Mouse (Mus musculus) CH12.LX (cell line): ENCODE measurements around the gene Mmp24. TPM values are rescaled to one million over a fixed set of nuclear protein-coding genes. Genes with fewer than 3 reads are reported as not detected.

Experiments
- DNase-seq: peaks from one replicate; pipeline ENCODE4 v3.0.0-alpha.2; 2013; ENCODE audit errors: extremely low read depth
- H3K27ac ChIP-seq: 2 replicates; pipeline ENCODE4 v1.5.1; 2012; ENCODE audit warnings: low read depth, mild to moderate bottlenecking, control low read depth, moderate library complexity; ENCODE audit not compliant: insufficient read depth
- H3K27me3 ChIP-seq: replicated peaks from 2 replicates; pipeline ENCODE3; 2012; ENCODE audit warnings: inconsistent platforms
- H3K36me3 ChIP-seq, 2 experiments: replicated peaks in 1 of 2; 2 replicates each; pipeline versions ENCODE3 to v1.6.1; 2012; ENCODE audit warnings: inconsistent platforms in 1 of 2, low read length in 1 of 2, mild to moderate bottlenecking in 1 of 2, mixed read lengths in 1 of 2, moderate library complexity in 1 of 2; ENCODE audit not compliant: control insufficient read depth in 1 of 2, insufficient read depth in 1 of 2
- H3K4me1 ChIP-seq, 2 experiments: 2 replicates each; pipeline ENCODE4 v1.6.1; 2012; ENCODE audit warnings: inconsistent platforms in 1 of 2, moderate library complexity in 1 of 2; ENCODE audit not compliant: insufficient read depth in 2 of 2, control insufficient read depth in 1 of 2
- H3K4me2 ChIP-seq: 2 replicates; pipeline ENCODE4 v1.6.1; 2012; ENCODE audit warnings: low read depth, mild to moderate bottlenecking, control low read depth; ENCODE audit not compliant: poor library complexity, insufficient read depth, severe bottlenecking
- H3K4me3 ChIP-seq, 3 experiments: fragments of 150-350 bp in 1 of 3; sonication (generic) in 1 of 3; replicated peaks in 1 of 3; 2 replicates each; pipeline versions ENCODE3 to v1.5.1; 2011 to 2012; ENCODE audit warnings: low read depth in 2 of 3, low read length in 2 of 3, mild to moderate bottlenecking in 2 of 3, moderate library complexity in 2 of 3, control low read depth in 1 of 3, improper control_type of control experiment in 1 of 3, inconsistent platforms in 1 of 3, mixed read lengths in 1 of 3; ENCODE audit not compliant: poor library complexity in 1 of 3
- H3K79me2 ChIP-seq: replicated peaks from 2 replicates; pipeline ENCODE4 v1.6.1; 2012; ENCODE audit warnings: mild to moderate bottlenecking, moderate library complexity; ENCODE audit not compliant: control insufficient read depth, poor library complexity, insufficient read depth, severe bottlenecking; ENCODE audit errors: extremely low read depth
- H3K9ac ChIP-seq: 2 replicates; pipeline ENCODE4 v1.6.1; 2012; ENCODE audit warnings: low read depth, mild to moderate bottlenecking, control low read depth, moderate library complexity; ENCODE audit not compliant: insufficient read depth
- H3K9me3 ChIP-seq: replicated peaks from 2 replicates; pipeline ENCODE3; 2012; ENCODE audit warnings: low read length, inconsistent platforms, mixed read lengths
- CHD2 ChIP-seq: IDR thresholded peaks from 2 replicates; pipeline ENCODE4 v1.6.1; 2011; ENCODE audit warnings: low read length, improper control_type of control experiment
- CTCF ChIP-seq, 2 experiments: IDR thresholded peaks in 1 of 2; conservative IDR thresholded peaks in 1 of 2; 2 replicates each; pipeline ENCODE4 v1.5.1; 2011 to 2012; ENCODE audit warnings: low read depth in 2 of 2, low read length in 2 of 2, improper control_type of control experiment in 1 of 2, inconsistent platforms in 1 of 2, mild to moderate bottlenecking in 1 of 2, moderate library complexity in 1 of 2
- ELF1 ChIP-seq: IDR thresholded peaks from 2 replicates; pipeline ENCODE4 v1.6.1; 2014; ENCODE audit warnings: low read depth, mild to moderate bottlenecking, inconsistent platforms, low read length, improper control_type of control experiment
- ETS1 ChIP-seq: conservative IDR thresholded peaks from 2 replicates; pipeline ENCODE4 v1.6.1; 2012; ENCODE audit warnings: low read depth, mild to moderate bottlenecking, inconsistent platforms, low read length, improper control_type of control experiment, moderate library complexity
- IRF4 ChIP-seq: IDR thresholded peaks from 2 replicates; pipeline ENCODE4 v1.6.1; 2014; ENCODE audit warnings: low read depth, mild to moderate bottlenecking, inconsistent platforms, low read length, improper control_type of control experiment
- JUN ChIP-seq: IDR thresholded peaks from 2 replicates; pipeline ENCODE4 v1.6.1; 2011; ENCODE audit warnings: low read depth, mild to moderate bottlenecking, low read length, improper control_type of control experiment, moderate library complexity; ENCODE audit not compliant: insufficient read depth
- JUND ChIP-seq: conservative IDR thresholded peaks from 2 replicates; pipeline ENCODE4 v1.6.1; 2011; ENCODE audit warnings: low read depth, low read length, improper control_type of control experiment
- KAT2A ChIP-seq: IDR thresholded peaks from 2 replicates; pipeline ENCODE4 v1.6.1; 2012; ENCODE audit warnings: low read length, improper control_type of control experiment, inconsistent platforms; ENCODE audit not compliant: insufficient replicate concordance
- MAFK ChIP-seq: IDR thresholded peaks from 2 replicates; pipeline ENCODE4 v1.6.1; 2011; ENCODE audit warnings: low read length, improper control_type of control experiment; ENCODE audit not compliant: insufficient replicate concordance
- MAX ChIP-seq: IDR thresholded peaks from 2 replicates; pipeline ENCODE4 v1.6.1; 2011; ENCODE audit warnings: low read length, improper control_type of control experiment
- MAZ ChIP-seq: IDR thresholded peaks from 2 replicates; pipeline ENCODE4 v1.6.1; 2012; ENCODE audit warnings: low read depth, mild to moderate bottlenecking, inconsistent platforms, low read length, improper control_type of control experiment, moderate library complexity
- MYC ChIP-seq: IDR thresholded peaks from 2 replicates; pipeline ENCODE4 v1.6.1; 2011; ENCODE audit warnings: low read depth, mild to moderate bottlenecking, improper control_type of control experiment, low read length
- NRF1 ChIP-seq: IDR thresholded peaks from 2 replicates; pipeline ENCODE4 v1.6.1; 2014; ENCODE audit warnings: low read depth, mild to moderate bottlenecking, inconsistent platforms, low read length, improper control_type of control experiment, moderate library complexity
- PAX5 ChIP-seq: IDR thresholded peaks from 2 replicates; pipeline ENCODE4 v1.6.1; 2012; ENCODE audit warnings: low read length, inconsistent platforms, mixed read lengths
- POLR2AphosphoS2 ChIP-seq: IDR thresholded peaks from 2 replicates; pipeline ENCODE4 v1.6.1; 2011; ENCODE audit warnings: low read depth, low read length, improper control_type of control experiment
- SIN3A ChIP-seq: IDR thresholded peaks from 2 replicates; pipeline ENCODE4 v1.6.1; 2012; ENCODE audit warnings: low read length, improper control_type of control experiment, inconsistent platforms
- TBP ChIP-seq: conservative IDR thresholded peaks from 2 replicates; pipeline ENCODE4 v1.6.1; 2011; ENCODE audit warnings: low read depth, low read length, improper control_type of control experiment
- TCF12 ChIP-seq: IDR thresholded peaks from 2 replicates; pipeline ENCODE4 v1.6.1; 2014; ENCODE audit warnings: low read depth, mild to moderate bottlenecking, inconsistent platforms, low read length, improper control_type of control experiment
- USF2 ChIP-seq: conservative IDR thresholded peaks from 2 replicates; pipeline ENCODE4 v1.6.1; 2011; ENCODE audit warnings: low read depth, low read length, improper control_type of control experiment
- ZC3H11A ChIP-seq: IDR thresholded peaks from 2 replicates; pipeline ENCODE4 v1.6.1; 2012; ENCODE audit warnings: low read depth, mild to moderate bottlenecking, inconsistent platforms, low read length, improper control_type of control experiment
- ZMIZ1 ChIP-seq: IDR thresholded peaks from 2 replicates; pipeline ENCODE4 v1.6.1; 2012; ENCODE audit warnings: low read depth, mild to moderate bottlenecking, inconsistent platforms, low read length, improper control_type of control experiment
- ZNF384 ChIP-seq: IDR thresholded peaks from 2 replicates; pipeline ENCODE4 v1.6.1; 2012; ENCODE audit warnings: low read depth, low read length, improper control_type of control experiment, inconsistent platforms
- dilution Hi-C: fragments of 300-500 bp; cut with MboI; formaldehyde crosslinking; loops from 2 replicates; pipeline ENCODE4 v1.14.3; 2020; ENCODE audit warnings: low sequenced_read_pairs; ENCODE audit not compliant: extremely low pct_unique_long_range_greater_than_20kb, extremely low pct_ligation_motif_present
- in situ Hi-C: fragments of 300-500 bp; cut with MboI; formaldehyde crosslinking; loops from 3 replicates; pipeline ENCODE4 v1.14.3; 2019; ENCODE audit warnings: low sequenced_read_pairs, low pct_ligation_motif_present, low pct_unique_long_range_greater_than_20kb, mixed read lengths
- polyA plus RNA-seq: library from polyadenylated mRNA; unstranded; fragments of >175 nt; gene quantifications from 2 replicates; pipeline ENCODE4 v1.2.1, GENCODE M21; 2012; ENCODE audit warnings: low read depth; ENCODE audit not compliant: insufficient read length
- total RNA-seq, 2 experiments: library from RNA; depleted of rRNA; stranded (reverse); fragments of 300-350 nt in 1 of 2; fragments of >200 nt in 1 of 2; gene quantifications; 2 replicates each; pipeline ENCODE4 v1.2.3; 2012 to 2014

Gene Mmp24
- total and polyA plus RNA-seq, 3 experiments = 0.42 TPM; not detected in 2

GRCm38 (mm10) chr2:155742931-155743337 lies 32.2 kb upstream of the Mmp24 start:
- in situ Hi-C loops = no loop called here

DNA sequence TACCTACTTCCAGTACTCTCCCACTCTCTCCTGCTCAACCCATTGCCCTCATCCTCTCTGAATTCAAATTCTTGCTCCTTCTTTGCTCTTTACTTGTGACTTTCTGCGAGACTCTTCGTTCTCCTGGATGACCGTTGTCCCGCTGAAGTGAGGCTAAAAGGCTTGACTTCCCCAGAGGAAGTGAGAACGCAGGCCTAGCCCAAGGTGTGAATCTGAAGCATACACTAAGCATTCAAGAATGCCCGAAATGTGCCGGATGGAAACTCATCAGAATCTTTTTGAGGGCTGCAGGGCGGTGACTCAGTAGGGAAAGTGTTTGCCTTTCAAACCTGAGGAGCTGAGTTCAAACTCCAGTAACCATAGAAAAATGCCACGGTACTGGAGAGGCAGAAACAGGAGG lies 31.8 kb upstream of the Mmp24 start:
- Histone ChIP-seq H3K36me3 (no peaks in the 10 kb centered on the region), H3K9ac (no peak overlapping the region), H3K4me1 (peaks cover 0 to 4% of the 10 kb centered on the region in 2 experiments; a peak in 2 of 4 replicates), H3K9me3 (no peaks in the 10 kb centered on the region), H3K79me2 (no peaks in the 10 kb centered on the region), H3K4me3 (no peak overlapping the region), H3K4me2 (no peak overlapping the region), H3K27ac (no peak overlapping the region), H3K27me3 (no peaks in the 10 kb centered on the region)
- in situ Hi-C loops = no loop called here
- no peak for DNase-seq
- no peak for TF ChIP-seq KAT2A
- TF ChIP-seq TBP = no peak
- dilution Hi-C loops = no loop called here

More at GRCm38 (mm10) chr2:155742931-155743337, 32.2 kb upstream of the Mmp24 start:
- TF ChIP-seq JUND = no peak
- TF ChIP-seq NRF1 = no peak
- no peak for TF ChIP-seq ZMIZ1
- TF ChIP-seq MAZ = no peak
- TF ChIP-seq IRF4 = no peak
- no peak for TF ChIP-seq KAT2A
- TF ChIP-seq ETS1 = no peak
- no peak for TF ChIP-seq CTCF (conservative IDR thresholded peaks at IDR 0.05 in 1 of 2, IDR thresholded peaks at IDR 0.05 in 1 of 2; ENCODE audit: low read depth in 2 of 2, low read length in 2 of 2)
- no peak for TF ChIP-seq PAX5
- TF ChIP-seq SIN3A = no peak
- Histone ChIP-seq H3K79me2 (no peaks in the 10 kb centered on the region), H3K27me3 (no peaks in the 10 kb centered on the region), H3K4me3 (no peak overlapping the region), H3K9ac (no peak overlapping the region), H3K36me3 (no peaks in the 10 kb centered on the region), H3K9me3 (no peaks in the 10 kb centered on the region), H3K27ac (no peak overlapping the region), H3K4me1 (peaks cover 0 to 4% of the 10 kb centered on the region in 2 experiments; a peak in 2 of 4 replicates), H3K4me2 (no peak overlapping the region)
- no peak for DNase-seq
- dilution Hi-C loops = no loop called here

- Histone ChIP-seq H3K27ac (no peak overlapping the region), H3K4me3 (no peak overlapping the region), H3K79me2 (no peaks in the 10 kb centered on the region), H3K9me3 (no peaks in the 10 kb centered on the region), H3K9ac (no peak overlapping the region), H3K36me3 (no peaks in the 10 kb centered on the region), H3K4me2 (no peak overlapping the region), H3K4me1 (peaks cover 7 to 9% of the 10 kb centered on the region in 2 experiments), H3K27me3 (no peaks in the 10 kb centered on the region)
- DNase-seq = no peak
- TF ChIP-seq MAX (no peak), POLR2AphosphoS2 (no peak), KAT2A (no peak), CHD2 (no peak), MYC (no peak), MAFK (no peak), ZC3H11A (no peak), USF2 (no peak), NRF1 (no peak), TCF12 (no peak), JUN (no peak), IRF4 (no peak), ZNF384 (no peak), MAZ (no peak), ELF1 (no peak)
- in situ Hi-C loops (no loop called here), dilution Hi-C loops (no loop called here)
Measured at GRCm38 (mm10) chr2:155745487-155745886, 29.7 kb upstream of the Mmp24 start.
